Mouse (Mus musculus) brain, embryonic 14.5 days (tissue): ENCODE measurements around the gene Il2.

Experiments
- CTCF ChIP-seq: fragments of 200-500 bp; IDR thresholded peaks from 2 replicates; pipeline ENCODE4 v1.5.1; 2012; ENCODE audit warnings: inconsistent platforms, mild to moderate bottlenecking, moderate library complexity, borderline replicate concordance; ENCODE audit not compliant: insufficient read depth, insufficient read length; ENCODE audit errors: extremely low read depth
- POLR2A ChIP-seq: fragments of 200-500 bp; IDR thresholded peaks from 2 replicates; pipeline ENCODE4 v1.6.1; 2012; ENCODE audit warnings: mild to moderate bottlenecking, inconsistent platforms, borderline replicate concordance; ENCODE audit not compliant: poor library complexity, insufficient read depth, insufficient read length, severe bottlenecking; ENCODE audit errors: extremely low read depth

DNA sequence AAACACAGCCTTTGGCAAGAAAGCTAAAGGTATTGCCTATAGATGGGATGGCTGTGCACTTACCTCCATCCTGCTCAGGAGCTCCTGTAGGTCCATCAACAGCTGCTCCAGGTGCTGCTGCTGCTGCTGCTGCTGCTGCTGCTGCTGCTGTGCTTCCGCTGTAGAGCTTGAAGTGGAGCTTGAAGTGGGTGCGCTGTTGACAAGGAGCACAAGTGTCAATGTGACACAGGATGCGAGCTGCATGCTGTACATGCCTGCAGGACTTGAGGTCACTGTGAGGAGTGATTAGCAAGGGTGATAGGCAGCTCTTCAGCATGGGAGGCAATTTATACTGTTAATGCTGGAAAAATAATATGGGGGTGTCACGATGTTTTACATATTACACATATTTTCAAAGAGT is at the start of gene Il2:
- no peak for TF ChIP-seq POLR2A
- TF ChIP-seq CTCF = no peak
